Mouse (Mus musculus): ENCODE measurements at regions not wholly inside any gene's neighbourhood (a gene's known extent, or its start where the extent isn't known, plus 50 kb on each side); places are given as distances from the start of the nearest gene placed in this dataset.

DNA sequence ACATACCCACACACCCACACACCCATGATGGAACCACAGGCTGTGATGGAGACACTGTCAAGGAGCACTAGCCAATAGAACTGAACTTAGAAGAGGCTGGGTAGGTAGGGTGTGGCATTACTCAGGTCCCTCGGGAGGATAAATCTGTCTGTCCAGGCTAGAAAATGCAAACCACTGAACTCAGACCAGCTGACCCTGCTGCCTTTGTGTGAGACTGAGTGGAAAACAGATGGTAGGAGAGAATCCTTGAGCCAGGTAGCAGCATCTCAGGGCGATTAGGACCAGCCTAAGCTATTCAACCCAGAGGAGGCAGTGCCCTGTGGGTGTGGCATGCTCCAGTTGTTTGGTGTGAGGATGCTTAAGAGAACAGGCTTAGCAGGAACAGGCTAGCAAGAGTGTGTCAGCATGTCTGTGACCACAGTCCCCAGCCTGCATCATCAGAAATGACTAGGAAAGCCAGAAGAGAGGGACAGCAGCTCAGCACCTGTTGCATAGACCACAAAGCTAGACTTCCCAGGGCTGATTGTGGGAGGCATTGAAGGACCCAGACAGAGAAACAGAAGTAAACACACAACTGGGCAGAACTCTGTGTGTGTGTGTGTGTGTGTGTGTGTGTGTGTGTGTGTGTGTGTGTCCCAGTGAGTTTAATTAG lies 103.2 kb upstream of the Sesn3 start:
- DNase-seq (ENCODE audit: inconsistent age in 2 of 2, low spot score in 1 of 2): no peak

DNA sequence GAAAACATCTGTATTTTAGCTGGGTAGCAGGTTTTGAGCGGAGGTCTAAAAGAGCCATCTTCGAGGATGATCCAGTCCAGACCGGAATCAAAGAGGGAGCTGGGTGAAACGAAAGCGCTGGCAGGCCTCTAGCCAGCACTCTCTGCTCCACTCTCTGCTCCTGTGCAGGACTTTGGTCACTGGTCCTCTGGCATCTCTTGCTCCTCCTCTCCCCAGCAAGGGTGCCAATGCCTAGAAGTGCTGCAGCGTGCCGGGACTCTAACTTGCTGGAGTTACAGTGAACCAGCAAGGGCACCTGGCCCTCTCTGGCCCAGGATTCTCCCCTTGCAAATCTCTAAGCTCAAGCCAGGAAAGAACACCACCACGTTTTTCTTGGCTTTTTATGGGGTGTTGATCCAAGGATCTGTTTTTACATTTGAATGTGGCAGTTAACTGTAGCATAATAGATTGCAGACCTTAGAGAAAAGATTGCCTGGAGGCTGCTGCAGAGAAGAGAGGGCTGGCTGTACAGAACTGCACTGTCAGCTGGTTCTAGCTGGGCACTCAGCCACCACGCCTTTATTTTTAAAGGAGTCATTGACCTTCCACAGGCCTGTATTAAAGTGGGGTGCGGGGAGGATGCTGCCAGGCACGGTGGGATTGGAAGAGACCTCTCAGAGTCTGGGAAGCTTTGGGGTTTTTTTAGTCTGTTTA lies 101.1 kb upstream of the Sesn3 start:
- DNase-seq (ENCODE audit: inconsistent age in 2 of 2, low spot score in 1 of 2): peak; percentile 40 to 84

- DNase-seq (ENCODE audit: inconsistent age in 2 of 2, low spot score in 1 of 2): no peak
Observed at GRCm38 (mm10) chr9:14174324-14175040, 100.4 kb upstream of the Sesn3 start.

- DNase-seq (ENCODE audit: inconsistent age in 2 of 2, low spot score in 1 of 2): peak; percentile 12 to 59
Observed at GRCm38 (mm10) chr9:14175041-14175881, 99.6 kb upstream of the Sesn3 start.

DNA sequence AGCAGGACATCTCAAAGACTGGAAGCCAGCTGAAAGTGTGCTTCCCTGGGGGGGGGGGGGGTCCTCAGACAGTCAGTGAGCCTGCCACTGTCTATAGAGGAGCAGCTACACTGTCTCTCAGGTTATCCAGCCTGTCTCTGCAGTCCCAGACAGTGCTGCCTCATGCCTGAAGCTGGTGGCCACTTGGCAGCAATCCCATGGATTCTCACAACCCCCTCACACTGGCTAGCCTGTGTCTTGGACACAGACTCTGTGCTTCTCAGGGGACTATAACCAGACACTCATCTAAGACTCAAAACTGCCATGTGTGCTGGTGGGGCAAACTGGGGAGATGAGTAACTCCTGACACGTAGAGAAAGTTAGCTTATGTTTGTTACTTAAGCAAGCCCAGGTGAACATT lies 95.1 kb upstream of the Sesn3 start:
- DNase-seq (ENCODE audit: inconsistent age in 2 of 2, low spot score in 1 of 2): no peak

- DNase-seq (ENCODE audit: inconsistent age in 2 of 2, low spot score in 1 of 2): no peak
Observed at GRCm38 (mm10) chr9:14184261-14184660, 90.6 kb upstream of the Sesn3 start.

DNA sequence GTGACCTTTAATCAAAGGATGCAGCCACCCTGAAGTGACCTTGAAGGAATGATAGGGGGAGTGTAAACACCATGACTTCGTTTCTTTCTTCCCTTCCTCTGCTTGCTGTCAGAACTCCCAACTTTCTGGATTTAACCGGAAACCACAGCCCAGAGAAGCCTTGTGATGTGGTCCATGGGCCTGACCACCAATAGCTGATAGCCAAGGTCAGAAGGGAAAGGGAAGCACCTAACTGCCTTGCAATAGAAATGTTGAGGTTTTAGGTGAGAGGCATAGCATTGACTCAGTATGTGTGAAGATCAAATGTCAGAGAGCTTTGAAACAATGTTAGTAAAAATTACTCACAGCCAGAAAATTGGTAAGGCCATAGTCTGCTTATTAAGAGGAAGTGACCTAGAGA lies 89.2 kb upstream of the Sesn3 start:
- DNase-seq (ENCODE audit: inconsistent age in 2 of 2, low spot score in 1 of 2): no peak

DNA sequence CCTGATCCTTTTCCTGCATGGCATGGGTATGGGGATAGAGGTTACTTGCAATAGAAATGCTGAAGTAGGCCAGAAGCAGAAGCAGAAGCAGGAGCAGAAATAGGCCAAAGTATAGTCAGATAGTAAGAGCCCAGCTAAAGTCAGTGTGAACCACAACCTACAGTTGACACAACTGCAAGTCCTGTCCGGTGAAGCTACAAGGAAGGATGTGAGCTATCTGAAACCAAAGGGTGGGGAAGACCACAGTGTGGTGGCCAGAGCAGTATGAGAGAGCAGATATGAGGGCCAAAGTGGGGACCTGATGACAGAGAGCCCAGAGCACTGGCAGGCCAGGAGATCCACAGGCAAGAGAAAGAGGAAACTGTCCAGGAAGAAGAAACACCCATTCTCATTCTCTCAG lies 87.1 kb upstream of the Sesn3 start:
- no peak for DNase-seq (ENCODE audit: inconsistent age in 2 of 2, low spot score in 1 of 2)

- no peak for DNase-seq (ENCODE audit: inconsistent age in 2 of 2, low spot score in 1 of 2)
Observed at GRCm38 (mm10) chr9:14188504-14188903, 86.4 kb upstream of the Sesn3 start.

DNA sequence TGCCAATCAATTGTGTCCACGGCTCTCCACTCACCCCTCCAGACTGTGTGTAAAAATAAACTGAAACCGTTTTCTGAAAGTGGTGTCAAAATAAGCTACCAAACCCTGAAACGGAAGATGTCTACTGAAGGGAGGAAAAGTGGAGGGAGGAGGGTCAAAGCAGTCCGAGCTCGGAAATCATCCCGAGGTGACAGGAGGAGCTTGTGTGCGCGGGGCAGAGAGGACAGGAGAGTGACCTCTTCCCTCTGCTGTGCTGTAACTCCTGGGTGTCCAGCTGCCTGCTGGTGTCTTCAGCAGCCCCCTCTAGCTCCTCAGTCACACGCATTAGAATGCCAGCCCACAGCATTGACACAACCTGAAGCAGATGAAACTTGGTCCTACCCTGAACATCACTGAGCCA lies 84.2 kb upstream of the Sesn3 start:
- no peak for DNase-seq (ENCODE audit: inconsistent age in 2 of 2, low spot score in 1 of 2)

DNA sequence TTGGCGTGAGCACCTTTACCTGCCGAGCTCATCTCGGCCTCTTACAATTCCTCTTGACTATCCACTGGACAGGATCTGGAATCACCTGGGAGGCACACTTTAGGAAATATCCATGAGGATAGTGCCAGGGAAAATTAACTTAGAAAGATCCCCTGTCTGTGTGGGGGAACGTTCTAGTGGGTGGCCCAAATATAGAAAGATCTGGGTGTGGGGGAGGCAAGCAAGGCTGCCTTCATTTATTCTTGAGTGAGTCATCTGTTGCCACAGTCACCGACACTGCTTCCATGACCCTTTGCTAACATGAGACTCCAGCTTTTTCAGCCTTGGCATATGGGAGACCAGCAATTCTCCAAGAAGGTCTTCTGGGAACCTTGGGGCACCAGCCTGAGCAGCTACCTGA lies 80.1 kb upstream of the Sesn3 start:
- peak in 1 of 2 experiments; percentile 52 for DNase-seq (ENCODE audit: inconsistent age in 2 of 2, low spot score in 1 of 2)

DNA sequence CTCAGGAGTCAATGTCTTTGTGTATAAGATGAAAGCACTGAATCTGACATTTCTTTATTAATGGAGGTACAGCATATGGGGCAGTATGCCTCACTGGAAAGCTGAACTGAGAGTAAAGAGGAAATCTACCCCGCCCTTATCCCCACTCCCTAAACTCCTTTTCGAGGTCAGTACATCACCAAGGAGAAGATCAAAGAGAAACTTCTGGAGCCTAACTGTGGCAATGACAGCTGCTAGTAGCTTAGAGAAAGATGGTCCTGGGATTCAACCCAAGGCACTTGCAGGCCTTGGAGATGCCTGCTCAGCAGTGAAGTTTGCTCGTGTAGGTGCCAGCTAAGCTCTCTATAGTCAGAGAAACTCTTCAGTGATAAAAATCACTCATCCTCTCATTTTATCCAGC lies 75.8 kb upstream of the Sesn3 start:
- peak in 1 of 2 experiments; percentile 62 for DNase-seq (ENCODE audit: inconsistent age in 2 of 2, low spot score in 1 of 2)

DNA sequence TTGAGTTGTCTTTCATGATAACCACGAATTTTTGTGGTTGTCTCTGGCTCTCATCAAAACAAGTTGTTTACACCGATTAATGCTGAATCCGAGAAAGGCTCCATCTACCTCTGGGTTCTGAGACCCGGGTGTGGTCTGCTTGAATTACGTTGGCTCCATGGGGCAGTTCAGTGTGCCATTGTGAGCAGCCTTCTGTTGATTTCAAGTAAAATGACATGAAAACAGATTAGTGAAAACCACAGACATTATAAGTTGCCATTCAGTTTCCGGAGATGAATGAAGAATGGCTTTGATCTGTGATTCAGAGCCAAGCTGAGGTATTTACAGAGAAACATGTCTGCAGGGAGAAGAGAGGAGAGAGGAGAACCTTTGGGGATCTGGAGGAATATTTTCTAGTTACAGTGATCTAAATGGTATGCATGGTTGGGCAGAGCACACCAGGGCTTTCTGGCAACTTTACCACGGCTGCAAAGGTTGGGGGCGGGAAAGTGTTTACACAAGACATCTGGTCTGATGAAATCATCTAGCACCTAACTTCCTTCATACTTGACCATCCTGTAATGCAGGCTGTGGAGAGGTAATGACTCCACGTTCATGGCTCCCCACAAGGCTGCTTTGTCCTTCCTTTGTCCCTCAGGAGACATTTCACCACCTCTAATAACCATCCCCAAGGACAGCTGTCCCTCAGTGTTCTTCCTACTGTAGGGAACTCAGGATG lies 74.7 kb upstream of the Sesn3 start:
- DNase-seq (ENCODE audit: inconsistent age in 2 of 2, low spot score in 1 of 2): peak in 1 of 2 experiments; percentile 55

- no peak for DNase-seq (ENCODE audit: inconsistent age in 2 of 2, low spot score in 1 of 2)
Observed at GRCm38 (mm10) chr9:14200852-14201251, 74.0 kb upstream of the Sesn3 start.

DNA sequence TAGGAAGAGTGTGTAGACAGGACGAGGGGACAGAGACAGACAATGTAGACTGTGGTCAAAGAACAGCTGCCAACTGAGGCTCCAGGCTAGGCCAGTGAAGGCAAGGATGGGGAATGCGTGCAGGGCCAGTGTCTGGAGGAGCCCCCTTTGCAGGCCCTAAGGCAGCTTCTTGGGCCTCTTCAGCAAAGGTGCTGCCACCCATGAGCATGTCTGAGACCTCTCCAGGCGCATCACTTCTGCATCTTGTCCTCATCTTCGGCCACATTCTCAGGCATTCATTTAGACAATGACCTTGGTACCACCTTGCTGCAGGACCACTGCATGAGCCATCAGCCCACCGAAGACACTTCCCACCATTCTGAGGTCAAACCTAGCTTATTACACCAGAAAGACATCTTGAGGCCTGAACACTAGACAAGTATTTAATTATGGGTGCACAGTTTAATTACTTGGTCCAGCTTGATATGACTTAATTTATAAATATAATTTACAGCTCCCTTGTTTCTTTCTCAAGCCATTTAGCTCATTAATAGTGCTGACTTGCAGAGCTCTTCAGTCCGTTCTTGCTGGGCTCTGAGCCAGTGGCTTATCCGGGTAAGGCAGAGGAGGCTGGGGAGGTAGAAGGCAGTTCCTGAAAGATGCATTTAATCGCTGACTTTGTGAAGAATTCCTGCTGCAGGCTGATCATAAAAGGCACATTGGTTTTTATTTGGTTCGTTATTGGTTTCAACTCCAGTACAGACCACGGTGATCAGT lies 72.1 kb upstream of the Sesn3 start:
- DNase-seq (ENCODE audit: inconsistent age in 2 of 2, low spot score in 1 of 2): no peak

DNA sequence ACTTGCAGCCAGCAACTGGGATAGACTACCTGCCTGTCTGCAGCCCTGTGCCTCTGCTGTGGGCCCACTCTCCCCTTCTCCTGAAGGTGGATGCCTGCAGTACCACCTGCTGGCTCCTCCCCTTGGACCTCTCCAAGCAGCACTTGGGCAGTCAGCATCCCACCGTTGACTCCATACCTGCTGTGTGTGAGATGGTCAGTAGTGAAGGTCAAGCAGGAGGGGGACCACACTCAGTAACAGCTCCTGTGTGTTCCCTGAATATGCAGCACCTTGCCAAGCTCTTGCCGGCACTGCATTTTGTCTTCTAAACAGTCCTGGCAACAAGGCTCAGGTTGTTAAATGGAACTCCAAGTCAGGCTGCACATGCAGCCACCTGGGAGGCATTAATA lies 71.6 kb upstream of the Sesn3 start:
- DNase-seq (ENCODE audit: inconsistent age in 2 of 2, low spot score in 1 of 2): no peak

DNA sequence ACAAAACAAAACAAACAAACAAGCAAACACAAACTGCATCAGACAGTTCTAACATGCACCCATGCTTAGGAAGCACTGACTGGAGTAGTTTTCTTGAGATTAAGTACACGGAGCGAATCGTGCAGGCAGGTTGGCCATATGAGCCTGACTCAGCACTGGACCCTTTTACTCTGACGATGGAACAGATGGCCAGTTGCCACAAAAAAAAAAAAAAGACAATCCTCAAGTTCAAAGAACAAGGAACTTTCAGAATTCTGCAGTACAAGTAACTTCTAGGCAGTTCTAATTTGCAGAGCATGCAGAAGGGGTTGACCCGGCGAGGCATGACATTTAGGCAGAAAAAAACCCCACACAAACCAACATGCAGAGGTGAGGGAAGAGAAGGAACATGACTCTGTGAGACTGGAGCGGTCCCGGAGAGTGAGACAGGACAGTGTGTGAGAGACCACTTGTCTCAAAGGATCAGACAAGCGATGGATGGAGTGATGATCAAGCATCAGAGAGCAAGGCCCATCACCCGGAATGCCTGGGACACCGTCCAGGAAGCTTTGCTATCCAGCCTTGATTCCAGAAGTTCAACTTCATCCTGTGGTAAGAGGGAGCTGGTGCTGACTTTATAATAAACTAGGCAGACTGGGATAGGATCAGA lies 71.0 kb upstream of the Sesn3 start:
- no peak for DNase-seq (ENCODE audit: inconsistent age in 2 of 2, low spot score in 1 of 2)

GRCm38 (mm10) chr9:14204817-14205216 lies 70.0 kb upstream of the Sesn3 start:
- DNase-seq (ENCODE audit: inconsistent age in 2 of 2, low spot score in 1 of 2): no peak

DNA sequence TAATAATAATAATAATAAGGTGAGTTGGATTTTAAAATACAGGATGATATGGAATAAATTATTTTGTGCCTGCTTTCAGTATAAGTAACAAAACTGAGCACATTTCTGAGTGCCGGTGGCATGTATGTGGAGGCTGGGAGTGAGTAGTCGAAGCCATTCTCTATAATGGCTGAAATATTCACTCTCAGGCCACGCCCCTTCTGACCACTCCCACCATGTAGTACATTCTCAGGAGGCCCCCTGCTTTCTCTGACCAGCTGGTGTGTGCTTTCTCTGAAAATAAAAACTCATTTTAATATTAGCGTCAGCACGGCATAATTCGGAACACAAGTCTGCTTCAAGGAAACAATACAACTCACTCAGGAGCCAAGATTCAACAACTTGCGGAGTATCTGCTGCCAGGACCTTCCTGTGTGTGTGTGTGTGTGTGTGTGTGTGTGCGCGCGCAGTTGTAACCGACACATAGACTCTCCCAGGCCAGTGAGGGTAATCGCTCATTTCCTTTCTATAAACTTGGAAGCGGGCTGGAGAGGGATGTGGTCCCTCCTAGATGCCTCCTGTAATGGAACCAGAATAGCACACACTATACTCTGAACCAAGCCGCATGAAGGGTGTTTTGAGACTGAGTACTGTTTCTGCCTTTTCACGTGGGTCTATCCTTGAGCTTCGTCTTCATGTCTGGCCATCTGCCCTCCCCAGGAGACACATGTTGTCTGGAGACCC lies 67.9 kb upstream of the Sesn3 start:
- DNase-seq (ENCODE audit: inconsistent age in 2 of 2, low spot score in 1 of 2): no peak
